Mouse (Mus musculus) kidney, postnatal 4 days (tissue): ENCODE measurements at regions not wholly inside any gene's neighbourhood (a gene's known extent, or its start where the extent isn't known, plus 50 kb on each side); places are given as distances from the start of the nearest gene placed in this dataset.

ENCODE experiments used
- DNase-seq, 2 experiments: peaks; one replicate each; pipeline ENCODE4 v3.0.0; 2021; ENCODE audit warnings: mixed read lengths in 2 of 2

DNA sequence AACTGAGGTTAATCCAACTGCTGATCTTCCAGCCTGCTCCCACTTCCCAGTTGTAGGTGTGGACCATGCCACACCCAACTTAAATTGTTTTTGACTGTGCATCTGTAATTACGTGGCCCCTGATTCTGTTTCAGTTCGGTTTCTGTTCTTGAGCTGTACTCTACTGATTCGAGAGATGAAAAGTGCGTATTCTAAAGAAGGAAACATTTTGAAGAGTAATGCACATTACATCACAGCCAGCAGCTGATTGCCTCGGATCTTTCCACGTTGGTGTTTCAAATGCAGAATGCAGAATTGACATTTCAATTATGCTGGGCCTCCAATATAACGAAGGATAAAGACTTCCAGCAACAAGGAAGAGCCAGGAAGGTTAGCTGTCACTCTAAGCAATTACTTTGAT is 64.7 kb upstream of the Cnot2 start:
- no peak for DNase-seq

DNA sequence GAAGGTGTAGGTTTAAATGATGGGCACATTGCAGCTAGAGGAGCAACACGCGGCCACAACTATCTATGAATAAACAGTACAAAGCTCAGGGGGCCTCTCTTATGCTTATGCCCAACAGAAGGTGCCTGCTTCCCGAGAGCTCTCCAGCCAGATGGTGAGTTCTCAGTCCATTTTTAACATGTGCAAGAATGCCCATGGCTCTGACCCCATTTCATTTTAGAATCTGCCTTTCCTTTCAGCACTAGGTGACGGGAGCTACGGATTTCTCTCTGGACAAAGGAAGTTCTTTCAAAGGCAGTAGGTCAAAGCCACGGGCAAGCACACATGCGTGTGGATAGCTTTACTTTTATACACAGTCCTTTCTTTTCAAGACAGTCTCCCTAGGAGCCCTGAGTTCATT is 64.3 kb upstream of the Cnot2 start:
- DNase-seq, result no peak

DNA sequence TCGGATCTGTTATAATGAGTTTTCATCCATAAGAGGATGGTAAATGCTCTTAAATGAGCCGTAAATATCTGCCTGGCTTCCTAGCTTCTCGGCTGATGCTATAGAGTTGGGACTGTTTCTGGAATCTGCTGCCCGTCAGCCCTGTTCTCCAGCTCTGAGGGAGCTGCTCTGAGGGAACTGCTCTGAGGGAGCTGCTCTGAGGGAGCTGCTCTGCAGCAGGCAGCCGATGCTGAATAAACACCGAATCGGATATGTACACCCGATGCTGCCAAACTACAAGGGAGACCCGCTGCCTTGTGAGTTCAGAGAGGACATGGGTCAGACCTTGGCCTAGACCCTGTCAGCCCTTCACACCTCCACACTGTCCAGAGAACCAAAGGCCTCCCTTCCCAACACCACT is 63.8 kb upstream of the Cnot2 start:
- DNase-seq, result no peak
